In the genomic region with DNA sequence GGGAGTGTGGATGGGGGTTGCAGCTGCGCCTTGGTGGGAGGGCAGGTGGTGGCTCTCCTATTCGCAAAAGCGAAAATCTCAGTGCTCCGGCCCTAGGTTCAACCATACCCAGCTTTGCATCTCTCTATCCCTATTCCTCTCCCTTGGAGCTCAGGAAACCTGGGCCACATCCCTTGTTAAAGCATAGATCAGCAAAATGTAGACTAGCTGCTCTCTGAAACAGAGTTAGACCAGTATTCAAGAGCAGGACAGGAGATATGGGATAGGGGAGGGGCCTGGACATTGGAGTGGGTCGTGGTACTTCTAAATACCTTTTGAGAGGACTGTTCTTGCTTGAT, we compare ENCODE assay signal across 9 mouse cellular contexts. TPM values are rescaled to one million over a fixed set of nuclear protein-coding genes. Genes with fewer than 3 reads are reported as not detected.
DNase-seq lines count a peak whose midpoint lies in the region; ATAC-seq and TF ChIP-seq lines count a peak whose summit lies in the region.
"Had no signal": no experiment of that assay in that cellular context is flagged by ENCODE, and none has a peak within 500 bp of the region (broad histone marks: within the 10 kb centered on the region; RNA-seq: fewer than 3 reads in every experiment).

No protein-coding gene starts in this region.

- no peak for TF ChIP-seq CTCF in forebrain, postnatal 0 days (IDR thresholded peaks at IDR 0.05; ENCODE audit: low read depth)

- peak overlapping the region; percentile 17; the same call in 1 of the 2 replicates for H3K4me3 ChIP-seq in heart, embryonic 11.5 days (ENCODE audit: low read depth, low read length)
- H3K4me3 ChIP-seq in lung, embryonic 16.5 days (ENCODE audit: low read length) = peak overlapping the region; percentile 53
- H3K4me3 ChIP-seq in limb, embryonic 13.5 days = no peak overlapping the region
- H3K4me3 ChIP-seq in stomach, embryonic 14.5 days (ENCODE audit: low read depth, low read length) = peak overlapping the region; percentile 70
- H3K4me3 ChIP-seq in forebrain, postnatal 0 days (ENCODE audit: low read depth, low read length) = no peak overlapping the region

- no peaks in the 10 kb centered on the region for H3K36me3 ChIP-seq in heart, embryonic 11.5 days (ENCODE audit: control insufficient read depth, insufficient read depth, low read length)
- H3K36me3 ChIP-seq in lung, embryonic 16.5 days (ENCODE audit: control insufficient read depth, insufficient read depth, low read length) = no peaks in the 10 kb centered on the region
- no peaks in the 10 kb centered on the region for H3K36me3 ChIP-seq in limb, embryonic 13.5 days
- H3K36me3 ChIP-seq in stomach, embryonic 14.5 days (ENCODE audit: control insufficient read depth, insufficient read depth, low read length) = no peaks in the 10 kb centered on the region; the same call in 1 of the 2 replicates
- no peaks in the 10 kb centered on the region for H3K36me3 ChIP-seq in forebrain, postnatal 0 days (ENCODE audit: insufficient read depth)

- ATAC-seq in heart, embryonic 11.5 days (replicated peaks; ENCODE audit: insufficient number of reproducible peaks, low FRiP score, low TSS enrichment) = no peak
- ATAC-seq in lung, embryonic 16.5 days (ENCODE audit: low read depth) = no peak
- no peak for ATAC-seq in limb, embryonic 13.5 days (ENCODE audit: low FRiP score, low read depth)
- no peak for ATAC-seq in stomach, embryonic 14.5 days (ENCODE audit: insufficient number of reproducible peaks, insufficient read depth, low FRiP score, low read depth)
- ATAC-seq in forebrain, postnatal 0 days = no peak

- peaks cover 4% of the 10 kb centered on the region; the same call in 1 of the 2 replicates for H3K4me1 ChIP-seq in heart, embryonic 11.5 days (ENCODE audit: control insufficient read depth, insufficient read depth, low read length)
- 0 out of 2 replicates have a peak, but pooled peaks cover 2% of the 10 kb centered on the region for H3K4me1 ChIP-seq in lung, embryonic 16.5 days (replicated peaks; ENCODE audit: control insufficient read depth, insufficient read depth, low read length)
- peaks cover 18% of the 10 kb centered on the region for H3K4me1 ChIP-seq in limb, embryonic 13.5 days
- peaks cover 25% of the 10 kb centered on the region for H3K4me1 ChIP-seq in stomach, embryonic 14.5 days (ENCODE audit: control insufficient read depth, insufficient read depth, low read length)
- no peaks in the 10 kb centered on the region for H3K4me1 ChIP-seq in forebrain, postnatal 0 days (ENCODE audit: insufficient read depth)

- peak overlapping the region; percentile 51 for H3K4me2 ChIP-seq in heart, embryonic 11.5 days
- peak overlapping the region; percentile 79 for H3K4me2 ChIP-seq in lung, embryonic 16.5 days (ENCODE audit: low read depth, low read length)
- peak overlapping the region; percentile 37 for H3K4me2 ChIP-seq in limb, embryonic 13.5 days (replicated peaks)
- peak overlapping the region; percentile 95 for H3K4me2 ChIP-seq in stomach, embryonic 14.5 days (replicated peaks; ENCODE audit: low read depth, low read length)
- no peak overlapping the region for H3K4me2 ChIP-seq in forebrain, postnatal 0 days (ENCODE audit: low read depth)

- no peak for DNase-seq in heart, postnatal 25 days (ENCODE audit: low spot score)
- DNase-seq in lung, postnatal 36 days = no peak
- no peak for DNase-seq in left cerebral cortex, postnatal 36 days (ENCODE audit: low spot score in 2 of 2)
- DNase-seq in forebrain, postnatal 0 days = no peak
- DNase-seq: thymus, postnatal 14 days had no signal

- peaks cover 97% of the 10 kb centered on the region for H3K27me3 ChIP-seq in heart, embryonic 11.5 days (ENCODE audit: control insufficient read depth, insufficient read depth, low read length)
- peaks cover 38% of the 10 kb centered on the region for H3K27me3 ChIP-seq in lung, embryonic 16.5 days (ENCODE audit: control insufficient read depth, insufficient read depth, low read depth, low read length)
- peaks cover 100% of the 10 kb centered on the region for H3K27me3 ChIP-seq in limb, embryonic 13.5 days
- H3K27me3 ChIP-seq in stomach, embryonic 14.5 days (ENCODE audit: control insufficient read depth, insufficient read depth, low read length) = no peaks in the 10 kb centered on the region
- peaks cover 99% of the 10 kb centered on the region for H3K27me3 ChIP-seq in forebrain, postnatal 0 days (ENCODE audit: insufficient read depth, low read length)

- intact Hi-C loops in heart, postnatal 25 days (cut with DNase I) = loop anchor here (5.0 kb wide), 1 partner anchor 37 kb away; a partner anchor contains a TSS
- intact Hi-C loops in left cerebral cortex, postnatal 36 days (cut with DNase I) = loop anchor here (10.0 kb wide), 1 partner anchor 311 kb away; a partner anchor contains a TSS

- 0 out of 2 replicates have a peak overlapping the region, but pooled peaks have one; percentile 54 for H3K27ac ChIP-seq in heart, embryonic 11.5 days (ENCODE audit: low read depth, low read length)
- H3K27ac ChIP-seq in lung, embryonic 16.5 days (ENCODE audit: low read length) = peak overlapping the region; percentile 92
- H3K27ac ChIP-seq in limb, embryonic 13.5 days = no peak overlapping the region
- peak overlapping the region; percentile 100 for H3K27ac ChIP-seq in stomach, embryonic 14.5 days (ENCODE audit: low read length)
- no peak overlapping the region for H3K27ac ChIP-seq in forebrain, postnatal 0 days (ENCODE audit: low read depth, low read length)

- 5% methylated on average over 5 of the region's 5 CpGs for WGBS in heart, embryonic 11.5 days (ENCODE audit: insufficient replicate concordance)
- 6% methylated on average over 5 of the region's 5 CpGs for WGBS in lung, embryonic 16.5 days
- WGBS in limb, embryonic 13.5 days = 3% methylated on average over 5 of the region's 5 CpGs
- WGBS in stomach, embryonic 14.5 days = 22% methylated on average over 5 of the region's 5 CpGs
- WGBS in forebrain, postnatal 0 days = 2% methylated on average over 5 of the region's 5 CpGs

- peak overlapping the region; percentile 63; the same call in 1 of the 2 replicates for H3K9ac ChIP-seq in heart, embryonic 11.5 days (ENCODE audit: low read depth, low read length)
- peak overlapping the region; percentile 72 for H3K9ac ChIP-seq in lung, embryonic 16.5 days (ENCODE audit: low read length)
- H3K9ac ChIP-seq in limb, embryonic 13.5 days = no peak overlapping the region
- H3K9ac ChIP-seq in stomach, embryonic 14.5 days (replicated peaks; ENCODE audit: low read depth, low read length) = peak overlapping the region; percentile 63
- no peak overlapping the region for H3K9ac ChIP-seq in forebrain, postnatal 0 days

- no peaks in the 10 kb centered on the region for H3K9me3 ChIP-seq in heart, embryonic 11.5 days (replicated peaks; ENCODE audit: control insufficient read depth, low read length)
- no peaks in the 10 kb centered on the region for H3K9me3 ChIP-seq in lung, embryonic 16.5 days (ENCODE audit: control insufficient read depth, low read length)
- no peaks in the 10 kb centered on the region for H3K9me3 ChIP-seq in limb, embryonic 13.5 days
- H3K9me3 ChIP-seq in stomach, embryonic 14.5 days (ENCODE audit: control insufficient read depth, low read depth, low read length) = no peaks in the 10 kb centered on the region
- H3K9me3 ChIP-seq in forebrain, postnatal 0 days (ENCODE audit: low read length) = no peaks in the 10 kb centered on the region

RNA-seq across cellular contexts. Expression of a gene that starts 2.8 kb away (rescaled TPM):
- 0.21 and 0.77 TPM in 2 replicates for polyA plus RNA-seq in heart, embryonic 11.5 days (2014; fragmentation: Nextera tagmentation; extraction: Ambion mirVana)
- under 1 TPM; 0.57 to 0.59 TPM for total RNA-seq in heart, postnatal 25 days (2021)
- 3.4 TPM in 2 replicates for polyA plus RNA-seq in lung, embryonic 16.5 days (2015; fragmentation: Nextera tagmentation; extraction: Ambion mirVana)
- polyA plus RNA-seq in limb, embryonic 13.5 days (2015; fragmentation: Nextera tagmentation; extraction: Ambion mirVana) = 0.36 and 0.50 TPM in 2 replicates
- 3.5 and 3.7 TPM in 2 replicates for polyA plus RNA-seq in stomach, embryonic 14.5 days (2014; fragmentation: Nextera tagmentation; extraction: Ambion mirVana)
- not detected for total RNA-seq in left cerebral cortex, postnatal 36 days (2021)
- total RNA-seq in forebrain, postnatal 0 days (2014; rRNA removed) = not detected in 2 replicates
- polyA plus RNA-seq in forebrain, postnatal 0 days (2015; fragmentation: Nextera tagmentation; extraction: Ambion mirVana) = not detected in 2 replicates

RNA-seq across cellular contexts. Expression of a gene that starts 7.8 kb away (rescaled TPM):
- polyA plus RNA-seq in heart, embryonic 11.5 days (2014; fragmentation: Nextera tagmentation; extraction: Ambion mirVana) = 0.74 and 1.0 TPM in 2 replicates
- total RNA-seq in heart, postnatal 25 days (2021) = under 1 TPM; 0.36 to 0.45 TPM
- polyA plus RNA-seq in lung, embryonic 16.5 days (2015; fragmentation: Nextera tagmentation; extraction: Ambion mirVana) = 2.1 and 2.6 TPM in 2 replicates
- polyA plus RNA-seq in limb, embryonic 13.5 days (2015; fragmentation: Nextera tagmentation; extraction: Ambion mirVana) = 0.17 and 0.55 TPM in 2 replicates
- 3.6 and 4.7 TPM in 2 replicates for polyA plus RNA-seq in stomach, embryonic 14.5 days (2014; fragmentation: Nextera tagmentation; extraction: Ambion mirVana)
- total RNA-seq in left cerebral cortex, postnatal 36 days (2021) = not detected
- not detected in 2 replicates for total RNA-seq in forebrain, postnatal 0 days (2014; rRNA removed)
- not detected in 2 replicates for polyA plus RNA-seq in forebrain, postnatal 0 days (2015; fragmentation: Nextera tagmentation; extraction: Ambion mirVana)

RNA-seq across cellular contexts. Expression of a gene that starts 12.2 kb away (rescaled TPM):
- 0.65 and 2.4 TPM in 2 replicates for polyA plus RNA-seq in heart, embryonic 11.5 days (2014; fragmentation: Nextera tagmentation; extraction: Ambion mirVana)
- total RNA-seq in heart, postnatal 25 days (2021) = under 1 TPM; 0.10 to 0.14 TPM
- polyA plus RNA-seq in lung, embryonic 16.5 days (2015; fragmentation: Nextera tagmentation; extraction: Ambion mirVana) = 39.2 and 46.6 TPM in 2 replicates
- 0.97 and 1.5 TPM in 2 replicates for polyA plus RNA-seq in limb, embryonic 13.5 days (2015; fragmentation: Nextera tagmentation; extraction: Ambion mirVana)
- 21.2 and 23.3 TPM in 2 replicates for polyA plus RNA-seq in stomach, embryonic 14.5 days (2014; fragmentation: Nextera tagmentation; extraction: Ambion mirVana)
- total RNA-seq in left cerebral cortex, postnatal 36 days (2021) = not detected
- total RNA-seq in forebrain, postnatal 0 days (2014; rRNA removed) = not detected in 2 replicates
- not detected in 2 replicates for polyA plus RNA-seq in forebrain, postnatal 0 days (2015; fragmentation: Nextera tagmentation; extraction: Ambion mirVana)

RNA-seq across cellular contexts. Expression of a gene that starts 23.0 kb away (rescaled TPM):
- 0.32 and 0.90 TPM in 2 replicates for polyA plus RNA-seq in heart, embryonic 11.5 days (2014; fragmentation: Nextera tagmentation; extraction: Ambion mirVana)
- total RNA-seq in heart, postnatal 25 days (2021) = not detected
- polyA plus RNA-seq in lung, embryonic 16.5 days (2015; fragmentation: Nextera tagmentation; extraction: Ambion mirVana) = 8.8 and 11.6 TPM in 2 replicates
- polyA plus RNA-seq in limb, embryonic 13.5 days (2015; fragmentation: Nextera tagmentation; extraction: Ambion mirVana) = 0.59 and 1.4 TPM in 2 replicates
- polyA plus RNA-seq in stomach, embryonic 14.5 days (2014; fragmentation: Nextera tagmentation; extraction: Ambion mirVana) = 12.4 TPM in 2 replicates
- total RNA-seq in left cerebral cortex, postnatal 36 days (2021) = not detected
- not detected in 2 replicates for total RNA-seq in forebrain, postnatal 0 days (2014; rRNA removed)
- polyA plus RNA-seq in forebrain, postnatal 0 days (2015; fragmentation: Nextera tagmentation; extraction: Ambion mirVana) = not detected in 2 replicates

RNA-seq across cellular contexts. Expression of a gene that starts 28.9 kb away (rescaled TPM):
- 0.28 and 0.31 TPM in 2 replicates for polyA plus RNA-seq in heart, embryonic 11.5 days (2014; fragmentation: Nextera tagmentation; extraction: Ambion mirVana)
- not detected for total RNA-seq in heart, postnatal 25 days (2021)
- 2.2 and 3.2 TPM in 2 replicates for polyA plus RNA-seq in lung, embryonic 16.5 days (2015; fragmentation: Nextera tagmentation; extraction: Ambion mirVana)
- 2.0 and 2.2 TPM in 2 replicates for polyA plus RNA-seq in limb, embryonic 13.5 days (2015; fragmentation: Nextera tagmentation; extraction: Ambion mirVana)
- 8.4 and 14.0 TPM in 2 replicates for polyA plus RNA-seq in stomach, embryonic 14.5 days (2014; fragmentation: Nextera tagmentation; extraction: Ambion mirVana)
- total RNA-seq in left cerebral cortex, postnatal 36 days (2021) = not detected
- not detected in 2 replicates for total RNA-seq in forebrain, postnatal 0 days (2014; rRNA removed)
- polyA plus RNA-seq in forebrain, postnatal 0 days (2015; fragmentation: Nextera tagmentation; extraction: Ambion mirVana) = not detected in 2 replicates

Comparison
In these comparisons a context has a peak if more than half of its experiments do, and no peak if none do; other contexts are left out.
1. H3K27ac ChIP-seq: peak in heart, embryonic 11.5 days (single experiment), lung, embryonic 16.5 days (single experiment) and stomach, embryonic 14.5 days (single experiment); none in limb, embryonic 13.5 days (single experiment) and forebrain, postnatal 0 days (single experiment).
2. H3K4me3 ChIP-seq: peak in heart, embryonic 11.5 days (single experiment), lung, embryonic 16.5 days (single experiment) and stomach, embryonic 14.5 days (single experiment); none in limb, embryonic 13.5 days (single experiment) and forebrain, postnatal 0 days (single experiment).
3. H3K9ac ChIP-seq: peak in heart, embryonic 11.5 days (single experiment), lung, embryonic 16.5 days (single experiment) and stomach, embryonic 14.5 days (single experiment); none in limb, embryonic 13.5 days (single experiment) and forebrain, postnatal 0 days (single experiment).